Mouse (Mus musculus) R1 (cell line): ENCODE data around the gene Zcchc17.

Experiments used
- DNase-seq: peaks from one replicate; pipeline ENCODE4 v3.0.0-alpha.2; 2018; ENCODE audit warnings: low read depth, low spot score

Zcchc17 gene

DNA sequence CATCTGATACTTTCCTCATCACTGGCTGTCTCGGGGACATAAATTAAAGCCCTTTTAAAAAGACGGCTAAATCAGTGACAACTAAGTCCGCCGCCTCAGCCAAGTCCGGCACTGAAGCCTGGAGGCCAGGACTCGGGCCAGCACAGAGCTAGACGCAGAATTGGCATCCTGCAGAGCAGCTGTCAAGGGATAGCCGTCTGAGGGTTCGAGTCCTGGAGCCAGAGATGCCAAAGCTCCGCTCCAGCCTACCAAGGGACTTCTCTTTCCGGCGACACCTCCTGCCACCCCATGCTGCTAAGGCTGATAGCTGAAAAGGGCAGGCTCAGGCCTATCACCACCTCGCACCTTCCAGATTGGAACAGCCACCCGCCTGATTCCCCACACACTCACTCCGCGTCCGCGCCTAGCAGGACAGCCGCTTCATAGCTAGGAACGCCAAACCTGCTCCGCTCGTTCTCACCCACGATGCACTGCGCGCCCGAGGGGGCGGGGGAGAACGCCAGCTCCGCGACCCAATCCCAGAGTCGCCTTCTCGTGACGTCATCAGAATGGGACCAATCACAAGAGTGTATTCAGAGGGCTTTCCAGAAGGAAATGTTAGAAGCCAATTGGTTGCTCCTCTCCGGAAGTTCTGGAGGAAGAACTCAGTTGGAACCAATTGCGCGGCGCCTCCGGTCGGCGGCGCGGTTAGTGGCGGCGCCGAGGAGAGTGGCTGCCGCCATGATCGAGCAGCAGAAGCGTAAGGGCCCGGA lies at the start of gene Zcchc17, which contains the start of gene Snrnp40:
TSS of gene Zcchc17 (minus strand) at position 458 of the 752 bp plus-strand sequence.
TSS of gene Snrnp40 (plus strand) at position 647 of the 752 bp plus-strand sequence.
- DNase-seq: peak; percentile 100

DNA sequence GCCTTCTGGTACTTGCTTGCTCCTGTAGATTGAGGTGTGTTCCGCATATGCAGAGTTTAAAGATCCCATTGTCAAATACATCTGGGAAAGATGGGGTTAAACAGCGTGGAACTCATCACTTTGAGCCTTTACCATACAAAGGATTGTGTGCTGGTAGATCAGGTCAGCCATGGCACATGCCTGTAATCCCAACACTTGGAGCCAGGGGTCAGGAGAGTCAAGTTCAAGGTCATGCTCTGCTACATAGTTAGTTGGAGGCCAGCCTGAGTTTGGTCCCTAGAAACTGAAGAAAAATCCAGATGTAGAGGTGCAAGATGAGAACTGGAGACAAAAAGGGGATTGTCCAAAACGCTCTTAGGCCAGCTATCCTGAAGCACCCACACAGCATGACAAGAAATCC lies 31.5 kb upstream of the Zcchc17 start:
- no peak for DNase-seq

DNA sequence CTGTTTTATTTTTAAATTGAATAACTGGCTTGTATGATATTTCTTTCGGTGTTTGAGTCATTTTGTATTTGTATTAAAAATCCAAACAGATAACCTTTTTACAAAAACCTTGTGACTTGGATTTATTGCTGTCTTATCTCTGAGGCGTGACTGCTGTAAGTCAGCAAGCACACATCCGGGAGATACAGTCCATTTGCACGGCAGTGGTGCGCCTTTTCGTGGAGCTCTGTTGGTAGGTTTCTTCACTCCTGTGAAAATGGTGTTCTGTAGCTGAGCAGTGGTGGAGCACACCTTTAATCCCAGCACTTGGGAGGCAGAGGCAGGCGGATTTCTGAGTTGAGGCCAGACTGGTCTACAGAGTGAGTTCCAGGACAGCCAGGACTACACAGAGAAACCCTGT lies 30.2 kb upstream of the Zcchc17 start:
- no peak for DNase-seq

DNA sequence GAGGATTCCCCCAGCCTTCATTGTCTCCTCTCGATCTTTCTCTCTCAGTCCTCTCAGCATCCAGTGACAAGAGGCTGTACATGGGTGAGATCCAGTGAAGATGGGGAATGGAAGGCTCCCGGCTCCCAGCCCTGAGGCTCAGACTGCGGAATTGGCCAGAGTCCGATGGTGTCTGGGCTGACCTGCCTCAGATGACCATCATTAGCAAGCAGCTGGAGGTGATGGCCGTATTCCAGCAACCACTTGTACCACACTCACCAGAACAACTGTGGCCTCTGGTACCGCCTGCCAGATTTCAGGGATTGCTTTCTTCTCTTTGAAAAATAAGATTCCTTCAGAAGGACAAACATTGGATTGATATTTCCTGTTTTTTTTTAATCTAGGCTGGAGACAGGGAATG lies 29.8 kb upstream of the Zcchc17 start:
- no peak for DNase-seq

DNA sequence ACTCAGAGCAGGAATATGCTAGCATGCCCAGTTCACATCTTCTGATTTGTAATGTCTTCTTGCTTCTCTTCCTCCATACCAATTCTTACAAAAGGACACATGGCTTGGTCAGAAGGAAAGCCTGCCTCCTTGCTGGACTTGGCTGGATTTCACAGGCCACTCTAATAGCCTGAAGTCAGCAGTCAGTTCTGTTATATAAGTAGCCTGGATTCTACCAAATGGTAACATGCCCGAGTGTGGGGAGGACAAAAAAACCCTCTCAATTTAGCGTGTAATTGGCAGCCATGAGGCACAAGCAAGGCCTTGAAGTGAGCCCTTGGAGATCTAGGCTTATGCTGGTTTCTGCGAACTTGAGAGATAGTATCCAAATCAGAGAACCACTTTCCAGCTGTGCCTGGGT lies 27.5 kb upstream of the Zcchc17 start:
- no peak for DNase-seq

DNA sequence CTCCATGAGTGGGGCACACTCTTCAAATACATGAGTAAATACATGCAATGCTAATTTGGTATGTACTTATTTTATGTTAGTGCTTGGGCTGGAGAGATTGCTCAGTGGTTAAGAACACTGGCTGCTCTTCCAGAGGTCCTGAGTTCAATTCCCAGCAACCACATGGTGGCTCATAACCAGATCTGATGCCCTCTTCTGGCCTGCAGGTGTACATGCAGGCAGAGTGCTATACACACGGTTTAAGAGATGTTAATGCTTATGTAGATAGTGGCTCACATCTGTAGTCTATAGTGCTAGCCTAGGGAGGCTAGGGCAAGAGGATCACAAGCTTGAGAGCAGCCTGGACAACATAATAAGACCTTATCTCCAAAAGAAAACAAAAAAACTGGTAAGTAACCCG lies 20.7 kb upstream of the Zcchc17 start:
- DNase-seq: no peak

DNA sequence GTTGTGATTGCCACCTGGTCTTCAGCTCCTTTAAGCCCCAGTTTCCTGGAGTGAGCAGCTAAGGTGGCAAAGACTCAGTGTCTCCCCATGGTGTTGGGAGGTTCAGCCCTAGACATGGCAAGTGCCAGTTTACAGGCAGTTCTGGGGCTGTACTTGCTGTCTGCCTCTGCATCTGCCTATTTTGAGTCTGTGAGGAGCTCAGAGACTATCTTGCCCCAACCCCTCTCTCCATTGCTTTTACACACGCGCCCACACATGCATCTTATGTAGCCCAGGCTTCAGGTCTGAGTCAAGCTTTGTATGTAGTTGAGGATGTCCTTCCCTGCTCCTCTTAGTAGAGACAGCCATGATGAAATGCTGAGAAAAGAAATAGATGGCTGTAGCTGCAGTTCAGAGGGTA lies 19.4 kb upstream of the Zcchc17 start:
- DNase-seq: no peak

DNA sequence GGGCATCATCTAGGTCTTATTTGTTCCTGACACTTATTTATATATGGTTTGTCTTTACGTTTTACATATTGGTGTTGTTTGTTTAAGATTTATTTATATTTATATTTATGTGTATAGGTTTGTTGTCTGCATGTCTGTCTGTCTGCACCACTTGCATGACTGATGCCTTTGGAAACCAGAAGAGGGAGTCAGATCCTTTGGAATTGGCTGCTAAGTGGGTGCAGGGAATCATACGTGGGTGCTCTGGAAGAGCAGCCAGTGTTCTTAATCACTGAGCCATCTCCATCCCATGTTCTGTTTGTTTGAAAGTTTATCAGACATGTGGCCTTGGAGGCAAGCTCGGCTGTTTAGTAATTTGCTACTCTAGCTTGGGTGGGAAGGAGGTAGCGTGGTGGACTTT lies 17.8 kb upstream of the Zcchc17 start:
- DNase-seq: no peak

DNA sequence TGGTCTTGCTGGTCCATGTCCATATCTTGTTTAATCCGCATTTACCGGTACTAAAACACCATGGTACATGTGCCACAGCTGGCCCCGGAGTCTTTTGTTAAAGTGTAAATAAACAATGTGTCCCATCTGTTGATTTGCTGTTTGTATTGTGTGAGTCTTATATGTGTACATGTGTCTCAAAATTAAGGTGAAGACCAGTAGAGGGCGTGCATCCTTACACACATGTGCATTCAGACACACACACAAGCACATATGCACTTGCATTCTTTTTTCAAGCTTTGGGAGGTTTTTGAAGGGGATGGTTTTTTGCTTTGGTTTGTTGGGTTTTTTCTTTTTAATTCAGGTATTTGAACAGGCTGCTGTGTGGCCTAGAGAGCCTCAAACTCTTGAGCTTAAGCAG lies 16.9 kb upstream of the Zcchc17 start:
- no peak for DNase-seq

DNA sequence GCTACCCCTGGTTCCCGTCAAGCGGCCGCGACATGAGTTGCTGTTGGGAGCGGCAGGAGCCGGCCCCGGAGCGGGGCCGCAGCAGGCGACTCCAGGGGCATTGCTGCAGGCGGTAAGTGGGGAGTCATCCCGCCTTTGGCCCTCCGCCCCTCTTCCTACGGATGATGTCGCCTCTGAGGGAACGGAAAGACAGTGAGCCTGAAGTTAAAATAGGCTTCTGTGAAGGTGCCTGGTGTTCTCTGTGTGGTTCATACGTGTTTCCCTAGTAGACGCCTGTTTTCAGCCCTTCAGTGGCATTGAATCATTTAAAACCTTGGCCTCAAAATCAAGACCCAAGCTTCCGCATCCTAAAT lies 471 bp upstream of the Zcchc17 start:
- no peak for DNase-seq

DNA sequence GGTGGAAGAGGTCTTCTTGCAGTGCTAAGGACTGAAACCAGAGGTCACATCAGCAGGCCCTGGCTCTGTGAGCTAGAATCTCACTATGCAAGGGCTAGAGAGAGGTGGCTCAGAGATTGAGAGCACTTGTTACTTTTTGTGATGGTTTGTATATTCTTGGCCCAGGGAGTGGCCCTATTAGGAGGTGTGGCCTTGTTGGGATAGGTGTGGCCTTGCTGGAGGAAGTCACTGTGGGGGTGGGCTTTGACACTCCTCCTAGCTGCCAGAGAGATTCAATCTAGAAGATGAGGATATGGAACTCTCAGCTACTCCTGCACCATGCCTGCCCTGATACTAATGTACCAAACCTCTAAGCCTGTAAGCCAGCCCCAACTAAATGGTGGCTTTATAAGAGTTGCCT lies 1.8 kb downstream of the Zcchc17 start:
- DNase-seq: peak; percentile 93

DNA sequence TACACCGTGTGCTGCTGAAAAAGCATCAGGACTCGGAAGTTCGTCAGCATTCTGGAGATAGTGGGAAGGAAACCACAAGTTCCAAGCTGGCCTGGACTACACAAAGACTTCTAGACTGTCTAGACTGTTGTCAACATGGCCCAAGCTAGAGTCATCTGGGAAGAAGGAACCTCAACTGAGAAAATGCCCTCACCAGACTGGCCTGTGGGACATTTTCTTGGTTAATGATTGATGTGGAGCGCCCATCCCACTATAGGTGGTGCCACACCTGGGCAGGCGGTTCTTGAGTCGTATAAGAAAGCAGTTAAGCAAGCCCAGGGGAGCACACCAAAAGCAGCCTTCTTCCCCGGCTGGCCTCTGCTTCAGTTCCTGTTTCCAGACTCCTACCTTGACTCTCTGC lies 7.2 kb downstream of the Zcchc17 start:
- DNase-seq: no peak

DNA sequence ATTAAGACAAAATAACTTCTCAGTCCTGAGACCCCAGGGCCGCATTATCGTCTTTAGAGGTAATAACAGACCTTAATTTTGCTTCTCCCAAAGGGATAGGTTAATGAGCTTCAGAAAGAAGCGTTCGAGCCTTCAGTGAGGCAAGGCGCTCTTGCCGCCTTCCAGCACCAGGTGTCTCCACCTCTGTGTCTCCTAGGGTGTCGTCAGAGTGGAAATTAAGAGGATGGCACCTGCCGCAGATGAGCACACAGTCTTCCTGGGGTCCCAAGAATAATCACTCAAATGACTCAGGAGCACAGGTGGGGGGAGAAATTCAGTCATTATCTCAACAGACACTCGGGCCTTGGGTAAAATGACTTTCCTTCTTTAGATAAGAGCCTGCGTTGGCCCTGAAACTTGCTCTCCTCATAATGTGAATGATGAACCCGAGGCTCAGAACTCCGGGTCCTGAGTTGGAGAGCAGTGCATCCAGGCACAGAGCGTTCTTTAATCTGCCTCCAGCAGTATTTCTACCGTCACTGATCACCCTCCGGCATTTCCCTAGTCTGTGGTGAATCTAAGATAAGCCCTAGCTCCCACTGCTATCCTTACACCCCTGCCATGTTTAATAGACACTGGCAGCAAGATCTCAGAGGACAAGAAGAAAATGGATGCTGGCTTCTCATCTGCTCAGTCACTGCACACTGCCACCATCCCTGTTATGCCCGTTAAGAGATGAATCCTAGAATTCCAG lies 8.9 kb downstream of the Zcchc17 start:
- DNase-seq: no peak

DNA sequence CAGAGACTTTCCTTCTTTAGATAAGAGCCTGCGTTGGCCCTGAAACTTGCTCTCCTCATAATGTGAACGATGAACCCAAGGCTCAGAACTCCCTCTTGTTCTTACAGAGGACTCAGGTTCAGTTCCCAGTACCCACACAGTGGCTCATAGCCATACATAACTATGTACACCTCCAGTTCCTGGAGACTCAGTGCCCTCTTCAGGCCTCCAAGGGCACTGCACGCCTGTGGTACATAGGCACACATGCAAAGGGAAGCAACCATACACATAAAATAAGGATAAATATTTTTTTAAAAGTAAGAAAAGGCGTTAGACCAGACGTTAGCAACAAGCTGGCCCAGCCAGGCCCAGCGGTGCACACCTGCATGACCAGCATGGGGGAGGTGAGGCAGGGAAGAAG lies 10.1 kb downstream of the Zcchc17 start:
- DNase-seq: peak; percentile 57

DNA sequence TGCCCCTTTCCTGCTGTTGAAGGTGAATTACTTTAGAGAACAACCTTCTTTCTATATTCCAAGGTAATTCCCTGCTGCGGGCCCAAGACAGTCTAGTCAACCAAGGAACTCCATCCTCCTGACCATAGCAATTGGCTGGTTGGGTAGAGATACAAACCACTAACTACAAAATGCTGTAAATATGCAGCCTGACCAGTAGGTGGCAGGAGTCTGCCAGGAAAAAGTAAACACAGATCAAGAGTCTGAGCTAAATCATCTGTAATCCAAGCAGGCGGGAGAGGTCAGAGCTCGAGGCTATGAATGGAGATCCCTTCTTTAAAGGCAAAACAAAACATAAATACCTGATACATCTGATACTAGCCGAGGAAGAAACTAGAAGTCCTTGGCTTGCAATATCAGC lies 18.1 kb downstream of the Zcchc17 start:
- DNase-seq: peak; percentile 74

DNA sequence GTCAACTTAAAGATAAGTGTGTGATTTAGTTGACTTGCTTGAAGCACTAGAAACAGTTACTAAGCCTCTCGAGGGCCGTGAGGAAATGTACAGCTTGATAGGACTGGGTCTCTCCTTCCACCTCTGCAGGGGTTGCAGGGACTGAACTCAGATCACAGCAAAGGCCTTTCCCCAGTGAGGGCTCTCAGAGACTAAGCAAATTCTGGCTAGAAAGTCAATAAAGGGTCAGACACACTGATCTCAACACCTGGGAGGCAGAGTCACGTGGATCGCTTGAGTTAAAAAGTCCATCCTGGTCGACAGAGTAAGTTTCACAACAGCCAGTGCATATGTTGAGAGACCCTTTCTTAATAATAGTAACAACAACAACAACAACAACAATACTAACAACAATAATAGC lies 23.9 kb downstream of the Zcchc17 start:
- no peak for DNase-seq

DNA sequence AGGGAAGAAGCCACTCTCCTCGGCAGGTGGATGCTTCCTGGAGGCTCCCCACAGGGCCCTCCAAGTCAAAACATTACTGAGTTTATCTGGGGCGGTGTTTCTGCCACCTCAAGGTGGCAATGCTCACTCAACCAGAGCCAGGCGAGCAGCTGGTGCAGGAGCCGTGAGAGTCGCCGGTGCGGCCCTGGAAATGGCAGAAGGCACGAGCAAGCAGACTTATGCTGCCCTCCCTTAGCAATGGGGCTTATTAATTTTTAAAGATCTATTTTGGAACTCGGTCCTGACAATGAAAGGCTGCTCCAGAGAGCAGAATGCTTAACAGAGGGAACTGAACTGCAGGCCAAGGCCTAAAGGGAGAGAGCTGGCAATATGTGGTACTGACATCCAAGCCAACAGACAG lies 32.4 kb downstream of the Zcchc17 start:
- no peak for DNase-seq

DNA sequence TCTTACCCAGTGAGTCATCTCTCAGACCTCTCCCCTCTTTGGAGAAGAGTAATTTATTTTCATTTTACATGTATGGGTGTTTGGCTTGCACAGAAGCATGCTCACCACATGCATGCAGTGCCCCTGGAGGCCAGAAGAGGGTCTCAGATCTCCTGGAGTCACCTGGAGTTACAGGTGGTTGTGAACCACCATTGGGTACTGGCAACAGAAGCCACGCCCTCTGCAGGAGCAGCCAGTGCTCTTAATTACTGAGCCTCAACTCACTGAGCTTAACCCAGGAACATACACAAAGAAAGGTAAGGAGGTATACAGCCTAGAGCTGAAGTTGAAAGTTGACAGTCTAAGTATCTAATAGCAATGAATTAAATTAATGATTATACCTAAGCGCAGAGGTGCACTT lies 34.3 kb downstream of the Zcchc17 start:
- DNase-seq: peak; percentile 70

DNA sequence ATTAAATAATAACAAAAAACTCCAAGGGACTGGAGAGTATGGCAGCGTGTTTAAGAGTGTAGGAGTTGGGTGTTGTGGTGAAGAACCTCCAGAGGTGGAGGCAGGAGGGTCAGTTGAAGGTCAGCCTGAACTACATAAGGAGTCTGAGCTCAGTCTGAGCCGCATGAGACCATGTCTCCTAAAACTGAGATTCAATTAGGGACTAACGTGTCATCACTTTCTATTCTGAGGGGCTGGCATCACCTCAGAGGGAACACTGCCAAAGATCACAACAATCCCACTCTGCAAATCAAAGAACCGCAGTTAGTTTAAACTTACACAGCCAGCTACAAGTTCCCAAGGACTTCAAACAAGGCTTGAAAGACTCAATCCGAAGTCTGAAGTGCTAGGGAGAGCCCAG lies 36.1 kb downstream of the Zcchc17 start:
- no peak for DNase-seq

DNA sequence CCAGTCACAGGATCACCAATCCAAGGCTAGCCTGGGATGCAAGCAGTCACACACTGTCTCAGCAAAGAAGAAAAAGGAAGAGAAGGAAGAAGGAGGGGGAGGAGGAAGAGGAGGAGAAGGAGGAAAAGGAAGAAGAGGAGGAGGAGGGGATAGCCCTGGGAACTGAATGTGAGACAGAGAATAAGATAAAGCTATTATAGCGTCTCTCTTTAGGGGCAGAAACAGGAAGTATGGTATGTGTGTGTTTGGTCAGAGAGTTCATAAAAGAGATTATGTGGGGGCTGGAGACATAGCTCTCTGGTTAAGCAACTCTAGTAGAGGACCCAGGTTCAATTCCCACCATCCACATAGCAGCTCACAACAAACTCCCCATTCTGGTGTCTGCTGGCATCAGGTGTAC lies 36.6 kb downstream of the Zcchc17 start:
- no peak for DNase-seq

DNA sequence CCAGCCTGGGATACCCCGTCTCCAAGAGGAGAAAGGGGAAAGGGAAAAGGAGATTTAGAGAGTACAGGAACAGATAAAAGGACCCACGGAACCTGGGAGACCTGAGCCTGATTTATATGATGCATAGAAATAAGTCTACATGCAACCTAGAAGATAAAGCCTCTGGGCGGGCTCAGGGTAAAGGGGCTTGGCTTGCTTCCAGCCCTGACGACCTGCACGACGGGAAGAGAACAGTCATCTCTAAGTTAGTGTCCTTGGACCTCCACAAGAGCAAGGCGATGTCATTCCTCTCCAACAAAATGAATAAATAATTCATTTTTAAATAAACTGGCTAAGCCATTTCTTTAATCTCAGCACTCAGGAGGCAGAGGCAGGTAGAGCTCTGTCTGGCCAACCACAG lies 37.2 kb downstream of the Zcchc17 start:
- no peak for DNase-seq

DNA sequence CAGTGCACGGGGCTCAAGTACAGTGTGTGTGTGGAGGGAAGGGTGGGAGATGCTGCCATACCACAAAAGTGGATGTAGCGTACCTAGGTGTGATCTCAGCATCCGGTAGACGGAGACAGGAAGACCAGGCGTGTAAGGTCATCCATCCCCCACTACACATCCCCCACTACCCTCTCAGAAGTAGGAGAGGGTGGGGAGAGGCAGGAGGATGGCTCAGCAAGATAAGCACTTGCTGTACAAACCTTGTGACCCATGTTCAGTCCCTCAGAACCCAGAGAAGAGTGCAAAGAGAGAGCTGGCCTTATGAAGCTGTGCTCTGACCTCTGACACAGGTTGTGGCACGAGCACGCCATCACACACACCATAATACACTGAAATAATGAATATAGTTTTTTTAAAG lies 38.1 kb downstream of the Zcchc17 start:
- no peak for DNase-seq

DNA sequence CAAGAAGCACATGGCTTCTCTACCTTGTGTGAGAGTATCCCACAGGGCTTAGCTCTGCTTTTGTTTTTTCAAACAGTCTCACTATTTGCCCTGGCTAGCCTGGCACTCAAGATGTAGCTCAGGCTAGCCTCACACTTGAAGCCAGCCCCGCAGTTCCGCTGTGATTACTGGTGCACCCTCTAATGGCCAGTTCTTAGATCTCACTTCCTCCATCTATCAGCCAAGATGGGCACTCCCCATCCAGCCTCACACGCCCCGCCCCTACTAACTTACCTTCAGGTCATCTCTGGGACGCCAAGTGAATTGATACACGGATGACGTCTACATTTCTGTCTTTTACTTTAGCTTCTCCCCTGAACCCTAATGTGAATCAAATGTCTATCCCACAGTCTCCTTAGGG lies 40.2 kb downstream of the Zcchc17 start:
- peak; percentile 59 for DNase-seq
